Mouse (Mus musculus) limb, embryonic 15.5 days (tissue): Measurements from ENCODE around the gene Olfr1178. TPM values are rescaled to one million over a fixed set of nuclear protein-coding genes. Genes with fewer than 3 reads are reported as not detected.

Experiments
- ATAC-seq: fragments of 200-750 bp; cut with Nextera tagmentation; 2 replicates; pipeline ENCODE4 v1.8.0; 2017; ENCODE audit warnings: low read depth, moderate TSS enrichment; ENCODE audit not compliant: insufficient number of reproducible peaks, low FRiP score, low TSS enrichment
- H3K27ac ChIP-seq: fragments of 300-500 bp; sonication (generic); 2 replicates; pipeline ENCODE4 v1.5.1; 2015; ENCODE audit warnings: moderate library complexity, mild to moderate bottlenecking, inconsistent platforms
- H3K27me3 ChIP-seq: fragments of 300-500 bp; sonication (generic); 2 replicates; pipeline ENCODE4 v1.6.1; 2015; ENCODE audit warnings: inconsistent platforms
- H3K36me3 ChIP-seq: fragments of 300-500 bp; sonication (generic); 2 replicates; pipeline ENCODE4 v1.6.1; 2015; ENCODE audit warnings: inconsistent platforms
- H3K4me1 ChIP-seq: fragments of 300-500 bp; sonication (generic); 2 replicates; pipeline ENCODE4 v1.6.1; 2015; ENCODE audit warnings: inconsistent platforms
- H3K4me2 ChIP-seq: fragments of 300-500 bp; sonication (generic); 2 replicates; pipeline ENCODE4 v1.6.1; 2015; ENCODE audit warnings: mild to moderate bottlenecking, inconsistent platforms
- H3K4me3 ChIP-seq: fragments of 300-500 bp; sonication (generic); 2 replicates; pipeline ENCODE4 v1.5.1; 2015; ENCODE audit warnings: mild to moderate bottlenecking, inconsistent platforms
- H3K9ac ChIP-seq: fragments of 300-500 bp; sonication (generic); 2 replicates; pipeline ENCODE4 v1.6.1; 2015; ENCODE audit warnings: inconsistent platforms
- H3K9me3 ChIP-seq: fragments of 300-500 bp; sonication (generic); 2 replicates; pipeline ENCODE4 v1.6.1; 2016; ENCODE audit warnings: inconsistent platforms
- WGBS: fragments of 180-500 bp; shearing (Covaris S2); methylation state at CpG from one replicate; pipeline ENCODE4 v1.1.7; 2015; 5-methylcytosine and 5-hydroxymethylcytosine counted together
- polyA plus RNA-seq: library from polyadenylated mRNA; unstranded; fragments of >200 nt; fragmentation: Nextera tagmentation; extraction: Ambion mirVana; gene quantifications from 2 replicates; pipeline ENCODE4 v1.2.1, GENCODE M21; 2015

The Olfr1178 gene
- polyA plus RNA-seq, result not detected in 2 replicates

GRCm38 (mm10) chr2:88386762-88387161 is at the start of gene Olfr1178:
TSS of gene Olfr1178 (plus strand) at chr2:88387062.
- Histone ChIP-seq H3K9me3 (no peaks in the 10 kb centered on the region), H3K4me3 (no peak within 1 kb of the TSS), H3K9ac (no peak within 1 kb of the TSS), H3K27me3 (no peaks in the 10 kb centered on the region), H3K27ac (no peak within 1 kb of the TSS), H3K36me3 (no peaks in the 10 kb centered on the region), H3K4me1 (no peaks in the 10 kb centered on the region), H3K4me2 (no peak within 1 kb of the TSS)
- ATAC-seq, result no peak
- WGBS, result 62% methylated on average over 1 of the region's 1 CpGs

GRCm38 (mm10) chr2:88346392-88346791 is 40.5 kb upstream of the Olfr1178 start, which contains the start of gene Olfr1177-ps:
TSS of gene Olfr1177-ps (minus strand) at chr2:88346492.
- no peaks in the 10 kb centered on the region for H3K4me1 ChIP-seq
- 81% methylated on average over 1 of the region's 1 CpGs for WGBS
- no peak for ATAC-seq
- no peak within 1 kb of the TSS for H3K9ac ChIP-seq
- H3K27me3 ChIP-seq, result no peaks in the 10 kb centered on the region
- no peaks in the 10 kb centered on the region for H3K9me3 ChIP-seq
- H3K4me3 ChIP-seq, result no peak within 1 kb of the TSS
- no peak within 1 kb of the TSS for H3K4me2 ChIP-seq
- H3K36me3 ChIP-seq, result no peaks in the 10 kb centered on the region
- no peak within 1 kb of the TSS for H3K27ac ChIP-seq

DNA sequence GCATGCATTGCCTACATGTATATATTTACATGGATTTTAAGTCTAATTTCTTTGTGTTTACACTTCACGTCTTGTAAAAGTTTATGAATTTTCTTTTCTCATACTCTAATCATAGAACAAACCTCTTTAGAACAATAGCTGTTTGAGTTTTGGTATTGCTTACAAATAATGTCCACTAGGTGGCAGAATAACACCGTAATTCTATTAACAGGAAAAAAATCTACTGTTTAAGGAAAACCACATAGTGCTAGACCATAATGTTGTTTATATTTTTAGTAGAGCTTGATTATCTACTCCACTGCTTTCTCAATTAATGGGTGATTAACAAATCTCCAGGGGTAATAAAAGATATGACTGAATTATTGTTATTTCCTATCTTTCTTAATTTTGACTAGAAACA is 30.6 kb upstream of the Olfr1178 start:
- Histone ChIP-seq H3K27ac (no peak overlapping the region), H3K4me3 (no peak overlapping the region), H3K27me3 (no peaks in the 10 kb centered on the region), H3K9ac (no peak overlapping the region), H3K9me3 (no peaks in the 10 kb centered on the region), H3K4me1 (no peaks in the 10 kb centered on the region), H3K4me2 (no peak overlapping the region), H3K36me3 (no peaks in the 10 kb centered on the region)
- no peak for ATAC-seq
- 4% methylated on average over 2 of the region's 2 CpGs for WGBS

DNA sequence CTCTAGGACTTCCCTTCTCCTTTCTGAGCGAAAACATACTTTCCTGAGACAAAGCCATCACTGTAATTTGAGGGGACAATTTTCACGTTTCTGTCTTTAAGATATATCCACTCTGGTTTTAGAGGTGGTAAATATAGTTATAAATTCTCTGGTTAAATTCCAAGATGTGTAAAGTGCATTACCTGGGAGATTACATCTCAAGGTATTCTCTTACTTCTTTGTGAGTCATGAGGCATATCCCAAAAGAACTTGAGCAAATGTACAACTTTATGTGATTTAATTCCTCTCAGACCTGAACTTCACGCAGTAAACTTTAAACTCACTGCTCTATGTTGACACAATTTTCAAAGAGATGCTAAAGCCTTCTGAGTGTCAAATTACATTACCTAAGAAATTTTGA is 19.5 kb downstream of the Olfr1178 start, which contains the start of gene Olfr1179:
Olfr1179 (minus strand) TSS at position 101 of the 400 bp plus-strand sequence.
- no peak for ATAC-seq
- no peaks in the 10 kb centered on the region for H3K36me3 ChIP-seq
- H3K9me3 ChIP-seq, result no peaks in the 10 kb centered on the region
- H3K4me1 ChIP-seq, result no peaks in the 10 kb centered on the region
- no peak within 1 kb of the TSS for H3K27ac ChIP-seq
- WGBS, result 70% methylated on average over 3 of the region's 3 CpGs
- no peak within 1 kb of the TSS for H3K4me3 ChIP-seq
- H3K27me3 ChIP-seq, result no peaks in the 10 kb centered on the region
- no peak within 1 kb of the TSS for H3K9ac ChIP-seq
- no peak within 1 kb of the TSS for H3K4me2 ChIP-seq

DNA sequence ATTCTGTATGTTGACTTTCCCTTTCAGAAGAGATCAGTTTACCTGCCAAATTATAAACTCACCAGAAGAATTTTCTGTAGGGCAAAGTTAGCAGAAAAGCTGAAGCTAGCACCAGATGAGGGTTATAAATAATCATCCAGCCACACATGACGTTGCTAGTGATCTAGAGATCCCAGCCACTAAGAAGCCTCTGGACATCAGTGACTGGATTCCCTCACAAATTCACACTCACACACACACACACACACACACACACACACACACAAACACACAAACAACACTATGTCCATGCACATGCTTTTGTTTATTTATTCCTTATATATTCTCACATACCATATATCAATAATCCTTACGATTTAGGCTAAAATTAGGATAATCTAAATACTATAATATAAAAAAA is 32.2 kb downstream of the Olfr1178 start, which contains the start of gene Olfr1180:
Olfr1180 (minus strand) TSS at position 101 of the 400 bp plus-strand sequence.
- no peak for ATAC-seq
- H3K9ac ChIP-seq, result no peak within 1 kb of the TSS
- no peaks in the 10 kb centered on the region for H3K36me3 ChIP-seq
- H3K27ac ChIP-seq, result no peak within 1 kb of the TSS
- no peak within 1 kb of the TSS for H3K4me3 ChIP-seq
- H3K9me3 ChIP-seq, result no peaks in the 10 kb centered on the region
- H3K27me3 ChIP-seq, result no peaks in the 10 kb centered on the region
- WGBS, result 75% methylated on average over 2 of the region's 2 CpGs
- H3K4me1 ChIP-seq, result no peaks in the 10 kb centered on the region
- no peak within 1 kb of the TSS for H3K4me2 ChIP-seq

GRCm38 (mm10) chr2:88426071-88426470 is 39.2 kb downstream of the Olfr1178 start, which contains the start of gene Olfr1181:
TSS of gene Olfr1181 (minus strand) at chr2:88426171.
- Histone ChIP-seq H3K36me3 (no peaks in the 10 kb centered on the region), H3K9ac (no peak within 1 kb of the TSS), H3K27me3 (no peaks in the 10 kb centered on the region), H3K27ac (no peak within 1 kb of the TSS), H3K4me1 (no peaks in the 10 kb centered on the region), H3K4me3 (no peak within 1 kb of the TSS), H3K4me2 (no peak within 1 kb of the TSS), H3K9me3 (no peaks in the 10 kb centered on the region)
- WGBS, result 77% methylated on average over 1 of the region's 1 CpGs
- no peak for ATAC-seq

DNA sequence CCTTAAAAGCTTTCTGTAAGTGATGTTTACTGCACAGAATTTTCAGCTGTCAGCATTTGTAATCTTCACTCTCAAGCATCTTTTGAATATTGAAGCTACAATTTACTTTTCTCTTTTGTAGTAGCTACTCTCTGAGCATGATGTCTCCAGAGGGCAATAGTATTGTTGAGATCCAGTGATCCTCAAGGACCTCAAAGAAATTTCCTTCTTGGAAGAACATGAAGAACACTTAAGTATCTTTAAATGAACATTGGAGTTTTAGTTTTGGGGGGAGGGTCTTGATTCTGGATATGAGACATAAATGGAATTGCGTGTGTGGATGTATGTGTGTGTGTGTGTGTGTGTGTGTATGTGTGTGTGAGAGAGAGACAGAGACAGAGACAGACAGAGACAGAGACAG is 62.2 kb downstream of the Olfr1178 start, which contains the start of gene Gm13757:
Gm13757 (minus strand) TSS at position 101 of the 400 bp plus-strand sequence.
- no peak within 1 kb of the TSS for H3K4me3 ChIP-seq
- no peaks in the 10 kb centered on the region for H3K36me3 ChIP-seq
- 89% methylated on average over 1 of the region's 1 CpGs for WGBS
- no peak within 1 kb of the TSS for H3K9ac ChIP-seq
- ATAC-seq, result no peak
- no peaks in the 10 kb centered on the region for H3K4me1 ChIP-seq
- no peak within 1 kb of the TSS for H3K27ac ChIP-seq
- H3K27me3 ChIP-seq, result no peaks in the 10 kb centered on the region
- H3K9me3 ChIP-seq, result no peaks in the 10 kb centered on the region
- H3K4me2 ChIP-seq, result no peak within 1 kb of the TSS

Other genes starting within 250 kb of the Olfr1178 start
- gene Olfr1167, start 231.9 kb upstream of the Olfr1178 start, polyA plus RNA-seq, result not detected in 2 replicates
- gene Olfr1168, start 205.2 kb upstream of the Olfr1178 start, polyA plus RNA-seq, result not detected in 2 replicates
- not detected in 2 replicates for gene Olfr1170, start 158.7 kb upstream of the Olfr1178 start, polyA plus RNA-seq
- gene Olfr1173, start 107.2 kb upstream of the Olfr1178 start, polyA plus RNA-seq, result not detected in 2 replicates
- gene Olfr1174-ps, start 71.9 kb upstream of the Olfr1178 start, polyA plus RNA-seq, result not detected in 2 replicates
- gene Olfr1175-ps, start 59.8 kb upstream of the Olfr1178 start, polyA plus RNA-seq, result not detected in 2 replicates
- gene Olfr1176, start 50.3 kb upstream of the Olfr1178 start, polyA plus RNA-seq, result not detected in 2 replicates
- gene Olfr1177-ps, start 40.6 kb upstream of the Olfr1178 start, polyA plus RNA-seq, result not detected in 2 replicates
- gene Olfr1179, start 19.4 kb downstream of the Olfr1178 start, polyA plus RNA-seq, result not detected in 2 replicates
- gene Olfr1180, start 32.1 kb downstream of the Olfr1178 start, polyA plus RNA-seq, result not detected in 2 replicates
- gene Olfr1181, start 39.1 kb downstream of the Olfr1178 start, polyA plus RNA-seq, result not detected in 2 replicates
- not detected in 2 replicates for gene Gm13757, start 62.1 kb downstream of the Olfr1178 start, polyA plus RNA-seq
- not detected in 2 replicates for gene Olfr1183, start 67.8 kb downstream of the Olfr1178 start, polyA plus RNA-seq
- not detected in 2 replicates for gene Olfr1184, start 96.5 kb downstream of the Olfr1178 start, polyA plus RNA-seq
- gene Olfr1185-ps1, start 106.3 kb downstream of the Olfr1178 start, polyA plus RNA-seq, result not detected in 2 replicates
- not detected in 2 replicates for gene Olfr1186, start 131.5 kb downstream of the Olfr1178 start, polyA plus RNA-seq
- gene Olfr1188, start 169.9 kb downstream of the Olfr1178 start, polyA plus RNA-seq, result not detected in 2 replicates
- not detected in 2 replicates for gene Olfr1189, start 199.4 kb downstream of the Olfr1178 start, polyA plus RNA-seq